Mouse (Mus musculus): Measurements from ENCODE around the gene BC005537. TPM values are rescaled to one million over a fixed set of nuclear protein-coding genes. Genes with fewer than 3 reads are reported as not detected.
"Not testable (repeated sequence)": the region's sequence is repeated elsewhere in the genome, so short reads cannot be mapped to it uniquely, and the experiment has no call there.

The BC005537 gene
- polyA plus RNA-seq, 1 experiment = 27.3 TPM

- Histone ChIP-seq H3ac (ENCODE audit: control insufficient read depth, insufficient read length) (peak overlapping the region; percentile 4), H3K79me2 (ENCODE audit: control insufficient read depth, insufficient read depth) (peaks cover 47% of the 10 kb centered on the region), H3K4me2 (ENCODE audit: low read depth) (peak overlapping the region; percentile 84), H3K4me3 (peak overlapping the region; percentile 61), H3K27me3 (ENCODE audit: control insufficient read depth, insufficient read depth, insufficient read length) (no peaks in the 10 kb centered on the region), H3K36me3 (ENCODE audit: control insufficient read depth, insufficient read depth) (no peaks in the 10 kb centered on the region)
- TF ChIP-seq POLR2AphosphoS2 (IDR thresholded peaks at IDR 0.05; ENCODE audit: insufficient read length, low read depth) (no peak), E2F4 (IDR thresholded peaks at IDR 0.05; ENCODE audit: insufficient read depth) (no peak), REST (IDR thresholded peaks at IDR 0.05; ENCODE audit: insufficient read depth, insufficient read length) (no peak), MAX (IDR thresholded peaks at IDR 0.05; ENCODE audit: low read depth) (no peak), POLR2A (IDR thresholded peaks at IDR 0.05; ENCODE audit: insufficient read length, low read depth) (no peak), MYOG (IDR thresholded peaks at IDR 0.05; ENCODE audit: control insufficient read depth in 1 of 3, insufficient read depth in 1 of 3, insufficient read length in 2 of 3, low read depth in 2 of 3) (no peak), TCF3 (IDR thresholded peaks at IDR 0.05; ENCODE audit: insufficient read length, low read depth) (no peak), USF1 (IDR thresholded peaks at IDR 0.05; ENCODE audit: low read depth) (no peak), CEBPB (IDR thresholded peaks at IDR 0.05; ENCODE audit: insufficient read depth, poor library complexity, severe bottlenecking) (no peak), SRF (IDR thresholded peaks at IDR 0.05; ENCODE audit: control insufficient read depth, insufficient read length, low read depth) (no peak)
Observed at GRCm38 (mm10) chr13:24830756-24831352, 29.4 kb downstream of the BC005537 start.

- Histone ChIP-seq H3K27me3 (ENCODE audit: control insufficient read depth, insufficient read depth, insufficient read length) (no peaks in the 10 kb centered on the region), H3K4me3 (peak within 1 kb of the TSS; percentile 61), H3ac (ENCODE audit: control insufficient read depth, insufficient read length) (peak within 1 kb of the TSS; percentile 4), H3K4me2 (ENCODE audit: low read depth) (peak within 1 kb of the TSS; percentile 84), H3K79me2 (ENCODE audit: control insufficient read depth, insufficient read depth) (peaks cover 54% of the 10 kb centered on the region), H3K36me3 (ENCODE audit: control insufficient read depth, insufficient read depth) (no peaks in the 10 kb centered on the region)
- TF ChIP-seq USF1 (IDR thresholded peaks at IDR 0.05; ENCODE audit: low read depth) (no peak), POLR2A (IDR thresholded peaks at IDR 0.05; ENCODE audit: insufficient read length, low read depth) (peak; percentile 79), REST (IDR thresholded peaks at IDR 0.05; ENCODE audit: insufficient read depth, insufficient read length) (peak; percentile 43), TCF3 (IDR thresholded peaks at IDR 0.05; ENCODE audit: insufficient read length, low read depth) (no peak), MYOD1 (IDR thresholded peaks at IDR 0.05; ENCODE audit: control insufficient read depth in 1 of 3, insufficient read length in 2 of 3, low read depth in 2 of 3) (peak in 1 of 3 experiments; percentile 11), CEBPB (IDR thresholded peaks at IDR 0.05; ENCODE audit: insufficient read depth, poor library complexity, severe bottlenecking) (no peak), POLR2AphosphoS2 (IDR thresholded peaks at IDR 0.05; ENCODE audit: insufficient read length, low read depth) (peak; percentile 81), E2F4 (IDR thresholded peaks at IDR 0.05; ENCODE audit: insufficient read depth) (peak; percentile 85), TCF12 (IDR thresholded peaks at IDR 0.05; ENCODE audit: insufficient read depth, poor library complexity, severe bottlenecking) (no peak), MYOG (IDR thresholded peaks at IDR 0.05; ENCODE audit: control insufficient read depth in 1 of 3, insufficient read depth in 1 of 3, insufficient read length in 2 of 3, low read depth in 2 of 3) (peak in 1 of 3 experiments; percentile 18)
Observed at GRCm38 (mm10) chr13:24831353-24832130, 30.1 kb downstream of the BC005537 start, which contains the start of the genes Acot13 and Tdp2. Gene Acot13, minus strand, starts transcription at chr13:24831540. Gene Tdp2, plus strand, starts transcription at chr13:24831679.

- no peak for TF ChIP-seq TCF12 (IDR thresholded peaks at IDR 0.05; ENCODE audit: insufficient read depth, poor library complexity, severe bottlenecking)
- no peak for TF ChIP-seq TCF3 (IDR thresholded peaks at IDR 0.05; ENCODE audit: insufficient read length, low read depth)
- no peak for TF ChIP-seq E2F4 (IDR thresholded peaks at IDR 0.05; ENCODE audit: insufficient read depth)
- no peak for TF ChIP-seq CEBPB (IDR thresholded peaks at IDR 0.05; ENCODE audit: insufficient read depth, poor library complexity, severe bottlenecking)
- no peak for TF ChIP-seq MAX (IDR thresholded peaks at IDR 0.05; ENCODE audit: low read depth)
- TF ChIP-seq MYOD1 (IDR thresholded peaks at IDR 0.05; ENCODE audit: control insufficient read depth in 1 of 3, insufficient read length in 2 of 3, low read depth in 2 of 3) = no peak
- TF ChIP-seq POLR2A (IDR thresholded peaks at IDR 0.05; ENCODE audit: insufficient read length, low read depth) = no peak
- TF ChIP-seq REST (IDR thresholded peaks at IDR 0.05; ENCODE audit: insufficient read depth, insufficient read length) = no peak
- TF ChIP-seq MYOG (IDR thresholded peaks at IDR 0.05; ENCODE audit: control insufficient read depth in 1 of 3, insufficient read depth in 1 of 3, insufficient read length in 2 of 3, low read depth in 2 of 3) = no peak
- peaks cover 2% of the 10 kb centered on the region for H3K36me3 ChIP-seq (ENCODE audit: control insufficient read depth, insufficient read depth)
- peak overlapping the region; percentile 4 for H3ac ChIP-seq (ENCODE audit: control insufficient read depth, insufficient read length)
- no peaks in the 10 kb centered on the region for H3K27me3 ChIP-seq (ENCODE audit: control insufficient read depth, insufficient read depth, insufficient read length)
- peak overlapping the region; percentile 77 for H3K4me2 ChIP-seq (ENCODE audit: low read depth)
- H3K4me3 ChIP-seq = peak overlapping the region; percentile 61
- H3K79me2 ChIP-seq (ENCODE audit: control insufficient read depth, insufficient read depth) = peaks cover 61% of the 10 kb centered on the region
Observed at GRCm38 (mm10) chr13:24832131-24832810, 30.8 kb downstream of the BC005537 start.

- Histone ChIP-seq H3K4me3 (peak overlapping the region; percentile 61), H3K79me2 (ENCODE audit: control insufficient read depth, insufficient read depth) (peaks cover 66% of the 10 kb centered on the region), H3K36me3 (ENCODE audit: control insufficient read depth, insufficient read depth) (peaks cover 3% of the 10 kb centered on the region), H3K27me3 (ENCODE audit: control insufficient read depth, insufficient read depth, insufficient read length) (no peaks in the 10 kb centered on the region), H3K4me2 (ENCODE audit: low read depth) (peak overlapping the region; percentile 77), H3ac (ENCODE audit: control insufficient read depth, insufficient read length) (no peak overlapping the region)
- TF ChIP-seq POLR2AphosphoS2 (IDR thresholded peaks at IDR 0.05; ENCODE audit: insufficient read length, low read depth) (no peak), TCF3 (IDR thresholded peaks at IDR 0.05; ENCODE audit: insufficient read length, low read depth) (no peak), REST (IDR thresholded peaks at IDR 0.05; ENCODE audit: insufficient read depth, insufficient read length) (no peak), E2F4 (IDR thresholded peaks at IDR 0.05; ENCODE audit: insufficient read depth) (no peak), USF1 (IDR thresholded peaks at IDR 0.05; ENCODE audit: low read depth) (no peak), MYOD1 (IDR thresholded peaks at IDR 0.05; ENCODE audit: control insufficient read depth in 1 of 3, insufficient read length in 2 of 3, low read depth in 2 of 3) (no peak), CEBPB (IDR thresholded peaks at IDR 0.05; ENCODE audit: insufficient read depth, poor library complexity, severe bottlenecking) (no peak), SRF (IDR thresholded peaks at IDR 0.05; ENCODE audit: control insufficient read depth, insufficient read length, low read depth) (no peak), MAX (IDR thresholded peaks at IDR 0.05; ENCODE audit: low read depth) (no peak), POLR2A (IDR thresholded peaks at IDR 0.05; ENCODE audit: insufficient read length, low read depth) (no peak), MYOG (IDR thresholded peaks at IDR 0.05; ENCODE audit: control insufficient read depth in 1 of 3, insufficient read depth in 1 of 3, insufficient read length in 2 of 3, low read depth in 2 of 3) (no peak), TCF12 (IDR thresholded peaks at IDR 0.05; ENCODE audit: insufficient read depth, poor library complexity, severe bottlenecking) (no peak)
Observed at GRCm38 (mm10) chr13:24832811-24833155, 31.3 kb downstream of the BC005537 start.

- H3K4me3 ChIP-seq; H3K4me2 ChIP-seq (ENCODE audit: low read depth); H3K27me3 ChIP-seq (ENCODE audit: control insufficient read depth, insufficient read depth, insufficient read length); H3ac ChIP-seq (ENCODE audit: control insufficient read depth, insufficient read length): not testable (repeated sequence)
- peaks cover 13% of the 10 kb centered on the region for H3K36me3 ChIP-seq (ENCODE audit: control insufficient read depth, insufficient read depth)
- peaks cover 65% of the 10 kb centered on the region for H3K79me2 ChIP-seq (ENCODE audit: control insufficient read depth, insufficient read depth)
Observed at GRCm38 (mm10) chr13:24837765-24838164, 36.3 kb downstream of the BC005537 start.

All from myocyte (in vitro differentiated cells).